Mouse (Mus musculus) kidney, postnatal 25 days (tissue): ENCODE measurements around the gene Rrp7a.
"Not testable (repeated sequence)": the region's sequence is repeated elsewhere in the genome, so short reads cannot be mapped to it uniquely, and the experiment has no call there.

Experiments
- DNase-seq, 2 experiments: peaks; one replicate each; pipeline ENCODE4 v3.0.0; 2021; ENCODE audit warnings: mixed read lengths in 2 of 2

Gene Rrp7a

DNA sequence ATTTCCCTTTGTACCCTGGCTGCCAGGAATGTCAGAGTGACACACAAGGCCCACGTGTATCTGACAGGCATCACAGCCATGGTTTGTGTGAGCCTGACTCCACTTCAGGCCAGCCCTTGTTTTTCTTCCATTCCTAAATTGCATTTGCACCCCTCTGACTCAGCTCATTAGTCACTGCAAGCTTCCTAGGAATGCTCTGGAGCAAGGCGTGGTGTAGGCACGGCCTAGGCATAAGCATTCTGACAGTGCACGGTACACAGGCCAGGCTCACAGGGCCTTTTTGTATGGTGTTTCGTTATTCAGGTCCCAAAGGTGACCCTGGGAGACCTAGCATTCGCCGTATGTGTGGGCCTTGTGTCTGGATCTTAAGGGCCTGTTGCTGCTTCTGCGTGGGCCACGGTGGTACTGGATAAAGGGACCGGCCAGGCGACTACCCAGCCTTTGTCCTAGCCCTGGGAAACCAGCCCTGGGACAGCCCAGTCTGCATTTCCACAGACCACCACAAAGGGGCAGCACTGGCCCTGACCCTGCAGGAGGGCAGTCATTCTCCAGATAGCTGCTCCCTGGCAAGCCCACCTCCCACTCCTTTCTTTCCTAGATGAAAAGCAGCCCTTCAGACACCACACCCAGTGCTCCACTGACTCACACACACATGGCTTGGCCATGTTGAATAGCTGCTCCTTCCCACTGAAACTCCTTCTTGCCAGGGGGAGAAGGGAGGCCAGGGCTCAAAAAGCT, 34.5 kb upstream of the Rrp7a start:
- peak; percentile 68 to 72 for DNase-seq

DNA sequence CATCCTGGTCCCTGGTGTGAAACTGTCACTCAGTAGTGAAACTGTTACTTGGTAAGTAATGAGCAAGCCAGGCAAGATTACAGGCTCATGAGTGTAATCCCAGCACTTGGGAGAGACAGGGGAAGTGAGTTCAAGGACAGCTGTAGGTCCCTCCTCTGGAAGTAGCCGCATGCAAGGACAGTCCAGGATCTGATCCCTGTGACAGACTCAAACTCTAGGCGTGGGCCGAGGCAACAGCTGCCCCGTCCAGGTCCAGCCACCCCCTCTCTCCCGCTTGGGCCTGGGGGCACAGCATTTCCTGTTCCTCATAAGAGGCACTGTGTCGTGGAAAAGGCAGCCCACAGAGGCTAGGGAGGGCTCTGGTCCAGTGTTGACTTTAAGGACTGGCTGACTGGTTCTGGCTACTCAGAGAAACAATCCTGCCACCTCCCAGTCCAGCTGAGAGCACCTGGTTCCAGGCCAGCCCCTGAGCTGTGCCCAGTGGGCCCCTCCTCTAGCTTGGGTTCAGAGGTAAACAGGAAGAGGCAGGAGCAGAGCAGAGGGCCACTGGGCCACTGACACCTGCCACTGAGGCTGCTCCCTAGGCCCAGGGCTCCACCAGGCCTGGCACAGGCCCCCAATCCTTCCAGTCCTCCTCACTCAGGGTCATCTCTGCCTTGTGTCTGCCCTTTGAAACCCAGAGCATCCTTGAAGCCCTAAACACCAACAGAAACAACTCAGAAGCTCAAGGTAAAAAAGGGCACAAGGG, 33.2 kb upstream of the Rrp7a start:
- peak in 1 of 2 experiments; percentile 38 for DNase-seq

DNA sequence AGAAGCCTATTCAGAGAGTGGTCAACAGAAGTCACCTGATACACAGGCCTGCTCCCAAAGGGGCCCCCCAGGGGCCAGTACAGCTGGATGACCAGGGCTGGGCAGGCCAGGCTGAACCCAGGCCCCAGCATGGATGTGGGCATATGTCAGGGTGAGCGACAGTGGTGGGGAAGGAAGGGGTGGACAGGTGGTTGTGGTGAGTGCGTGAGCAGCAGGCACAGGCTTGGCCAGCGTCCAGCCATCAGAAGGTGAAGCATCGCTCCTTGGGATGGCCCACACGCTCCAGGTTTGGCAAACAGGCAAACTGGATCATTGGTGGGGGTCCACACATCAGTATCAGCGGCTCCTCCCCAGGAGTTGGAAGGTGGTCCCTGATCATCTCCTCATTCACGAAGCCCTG, 31.7 kb upstream of the Rrp7a start:
- DNase-seq, result no peak

DNA sequence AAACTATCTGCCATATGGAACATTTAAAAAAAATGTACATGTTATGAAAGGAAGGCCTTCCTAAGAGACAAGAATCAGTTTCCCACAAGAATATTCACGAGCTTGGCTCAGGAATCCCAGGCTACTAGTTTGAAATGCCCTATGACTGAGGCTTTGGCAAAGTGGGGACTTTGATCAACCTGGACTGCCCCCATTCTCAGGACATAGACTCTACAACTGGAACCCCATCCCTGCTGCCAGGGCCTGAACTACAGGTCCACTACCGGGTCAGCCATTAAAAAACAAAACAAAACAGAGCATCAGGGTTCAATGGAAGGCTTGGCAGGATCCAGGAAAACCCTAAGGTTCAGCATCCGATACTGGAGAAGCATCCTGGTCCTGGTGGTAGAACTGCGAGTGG, 28.1 kb upstream of the Rrp7a start:
- DNase-seq, result no peak

DNA sequence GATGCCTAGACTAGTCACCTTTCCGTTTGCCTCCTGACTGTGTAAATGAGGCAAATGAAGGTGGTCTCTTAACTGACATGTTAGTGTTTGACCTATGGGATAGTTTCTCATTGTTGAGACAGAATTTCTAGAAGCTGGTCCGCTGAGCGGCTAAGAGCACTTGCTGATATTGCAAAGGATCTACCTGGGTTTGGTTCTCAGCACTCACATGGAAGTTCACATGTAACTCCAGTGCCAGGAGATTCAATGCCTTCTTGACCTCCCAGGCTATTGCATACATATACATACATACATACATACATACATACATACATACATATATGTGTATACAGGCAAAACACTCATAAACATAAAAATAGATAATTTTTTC, 27.5 kb upstream of the Rrp7a start:
- no peak for DNase-seq

DNA sequence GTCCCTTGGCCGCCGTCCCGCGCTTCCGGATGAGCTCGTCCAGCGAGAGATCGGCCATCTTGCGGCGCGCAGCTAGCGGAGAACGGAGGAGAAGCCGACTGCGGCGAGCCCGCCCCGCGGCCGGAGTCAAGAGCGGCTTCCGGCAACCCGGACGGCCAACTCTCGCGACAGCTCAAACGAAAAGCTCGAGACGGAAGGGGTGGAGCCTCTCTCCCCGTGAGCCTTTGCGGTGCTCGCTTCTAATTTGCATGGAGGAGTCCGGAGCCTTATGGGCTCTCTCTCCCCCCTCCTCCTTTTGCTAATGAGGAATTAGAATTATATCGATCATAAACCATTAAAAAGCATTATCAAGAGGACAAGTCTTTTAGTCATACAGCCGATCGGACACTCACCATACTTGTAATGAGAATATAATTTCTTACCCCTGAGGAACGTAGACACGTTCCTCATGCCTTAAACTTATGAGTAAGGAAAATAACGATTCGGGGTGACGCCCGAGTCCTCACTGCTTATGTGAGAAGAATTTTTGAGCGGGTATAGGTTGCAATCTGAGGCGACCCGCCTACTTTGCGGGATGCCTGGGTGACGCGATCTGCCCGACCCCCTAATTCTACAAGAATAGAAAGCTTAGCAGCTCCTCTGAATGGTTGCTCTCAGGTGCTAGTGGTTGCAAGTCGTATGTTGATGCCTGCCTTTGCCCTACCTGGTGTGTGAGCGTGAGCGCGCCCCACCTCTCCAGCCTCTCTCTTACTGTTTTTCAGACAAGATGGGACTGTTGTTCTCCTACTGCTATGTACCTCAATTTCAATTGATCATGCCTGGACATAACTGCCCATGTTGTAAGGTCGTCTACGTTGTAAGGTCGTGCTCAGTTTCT, 26.8 kb upstream of the Rrp7a start, which contains the start of gene Poldip3:
Gene Poldip3 (minus strand): TSS at position 189 of the 877 bp plus-strand sequence.
- peak; percentile 99 for DNase-seq

DNA sequence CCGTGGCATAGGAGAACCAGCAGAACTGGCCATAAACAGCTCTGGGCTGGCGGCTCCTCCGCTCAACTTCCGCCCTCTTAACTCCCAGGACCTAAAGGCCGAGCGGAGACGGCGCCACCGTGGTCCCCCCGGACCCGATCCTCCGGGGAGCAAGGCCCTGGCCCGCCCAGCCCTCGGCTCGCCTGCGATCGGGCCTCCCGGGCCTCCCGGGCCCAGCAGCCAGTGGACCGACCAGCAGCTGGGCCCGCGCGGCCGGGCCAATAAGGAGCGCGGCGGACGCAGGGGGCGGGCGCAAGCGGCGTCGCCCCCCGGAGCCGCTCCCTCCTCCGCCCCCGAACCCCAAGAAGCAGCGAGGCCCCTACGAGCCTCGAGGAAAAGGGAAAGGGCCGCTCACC, 26.2 kb upstream of the Rrp7a start:
- DNase-seq, result peak in 1 of 2 experiments; percentile 89

DNA sequence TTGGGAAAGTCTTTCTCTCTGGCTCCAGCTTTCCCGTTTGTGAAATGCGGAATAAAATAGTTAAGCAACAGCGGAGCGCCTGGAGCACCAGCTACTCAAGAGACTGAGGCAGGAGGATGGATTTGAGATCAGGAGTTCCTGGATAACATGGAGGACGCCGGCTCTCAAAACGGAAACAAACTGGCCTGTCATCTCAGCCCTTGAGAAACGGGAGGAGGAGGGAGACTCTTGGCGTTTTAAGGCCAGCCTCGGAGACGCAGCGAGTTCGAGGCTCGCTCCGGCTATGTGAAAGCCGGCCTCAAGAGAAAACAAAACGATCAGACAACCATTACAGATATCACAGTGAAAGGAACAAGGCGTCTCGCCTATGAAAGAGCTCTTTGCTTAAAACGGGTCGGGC, 25.8 kb upstream of the Rrp7a start:
- DNase-seq, result no peak

DNA sequence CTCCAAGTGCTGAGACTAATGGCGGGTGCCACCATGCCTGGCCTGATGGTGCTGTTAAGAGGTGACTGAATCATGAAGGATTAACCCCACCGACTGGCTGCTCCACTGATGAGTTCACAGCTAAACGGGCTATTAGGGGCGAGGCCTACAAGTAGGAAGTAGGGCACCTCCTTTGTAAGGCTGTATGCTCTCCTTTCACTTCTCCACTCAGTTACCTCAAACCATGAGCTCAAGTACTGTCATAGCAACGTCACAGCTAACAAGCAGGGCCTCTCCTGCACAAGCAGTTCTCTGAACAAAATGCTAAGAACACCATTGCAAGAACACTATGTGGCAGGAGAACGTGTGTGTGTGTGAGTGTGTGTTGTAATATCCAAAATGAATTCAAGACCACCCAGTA, 22.9 kb upstream of the Rrp7a start:
- DNase-seq, result no peak

DNA sequence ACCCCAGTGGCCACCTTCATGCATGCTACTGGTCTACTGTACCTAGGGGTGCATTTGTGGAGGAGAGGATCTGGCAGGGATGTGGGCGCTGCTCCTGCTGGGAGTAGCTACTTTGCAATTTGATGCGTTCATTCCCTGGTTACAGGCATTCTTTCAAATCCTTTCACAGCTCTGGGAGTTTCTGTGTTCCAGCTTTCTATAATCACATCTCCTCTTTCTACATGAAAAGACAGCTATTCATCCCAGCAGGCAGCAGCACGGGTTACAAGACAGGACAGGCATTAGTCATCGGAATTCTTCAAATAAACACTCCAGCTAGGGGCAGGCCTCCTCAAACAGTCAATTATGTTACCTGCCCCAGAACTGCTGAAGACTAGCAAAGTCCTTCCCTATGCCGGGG, 20.3 kb upstream of the Rrp7a start:
- no peak for DNase-seq

DNA sequence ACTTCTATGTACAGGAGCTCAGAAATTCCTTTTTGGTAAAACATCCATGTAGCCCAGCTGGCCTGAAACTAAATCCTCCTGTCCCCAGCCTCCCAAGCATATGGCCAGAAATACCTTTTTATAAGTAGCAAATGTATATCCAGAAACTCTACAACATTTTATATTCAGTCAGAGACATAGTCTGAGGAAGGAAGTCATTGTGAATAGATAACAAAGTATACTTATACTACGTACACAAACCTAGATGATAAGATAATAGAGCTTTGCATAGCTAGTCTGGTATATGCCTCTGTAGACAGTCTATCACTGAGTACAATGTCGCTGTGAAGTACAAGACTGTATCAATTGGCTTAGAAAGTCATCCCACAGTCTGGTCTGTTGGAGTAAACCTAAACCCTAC, 13.1 kb upstream of the Rrp7a start:
- no peak for DNase-seq

DNA sequence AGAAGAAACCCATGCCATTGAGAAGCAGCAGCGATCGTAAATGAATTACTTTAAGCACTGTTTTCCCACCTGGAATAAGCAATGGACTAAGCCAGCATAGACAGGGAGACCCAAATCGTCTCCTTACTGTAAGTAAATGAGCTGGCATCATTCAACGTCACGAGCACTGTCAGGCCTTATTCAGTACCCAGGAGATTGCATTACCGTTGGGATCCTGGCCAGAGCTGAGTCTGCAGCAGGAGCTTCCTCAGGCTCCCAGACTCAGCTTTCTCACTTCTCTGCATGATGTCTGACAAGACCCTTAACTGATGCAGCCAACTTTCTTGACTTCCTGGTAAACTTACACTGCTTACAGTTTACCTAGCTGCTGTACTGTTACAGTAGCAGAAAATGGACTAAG, 12.1 kb upstream of the Rrp7a start:
- no peak for DNase-seq

DNA sequence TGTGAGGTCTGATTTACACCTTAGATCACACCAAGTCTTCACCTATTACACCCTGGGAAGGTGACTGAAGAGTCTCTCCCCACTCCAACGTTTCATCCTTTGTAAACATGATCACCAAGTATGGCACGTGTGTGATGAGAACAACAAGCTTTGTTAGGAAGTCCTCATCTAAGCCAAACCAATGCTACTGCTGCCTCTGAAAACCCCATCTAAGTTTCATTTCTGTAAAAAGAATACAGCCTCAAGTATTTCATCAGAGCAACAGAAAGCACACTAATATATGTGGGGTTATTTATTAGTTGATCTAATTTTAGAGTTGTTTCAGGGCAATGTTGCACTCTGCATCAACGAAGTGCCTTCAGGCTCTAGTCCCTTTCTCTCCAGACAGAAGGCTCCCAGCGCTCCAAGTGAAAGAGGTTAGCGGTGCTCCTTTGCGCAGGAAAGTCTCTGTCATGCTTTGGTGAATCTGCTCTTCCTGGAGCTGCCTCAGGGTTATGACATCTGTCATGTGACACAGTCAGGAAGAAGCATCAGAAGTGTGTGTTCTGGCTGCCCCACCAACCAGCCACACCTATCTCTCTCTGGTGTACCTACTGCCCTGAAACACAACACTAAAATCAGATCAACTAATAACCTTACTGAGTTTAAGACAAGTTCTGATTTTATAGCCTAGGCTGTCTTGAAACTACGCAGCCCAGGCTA, 7.1 kb upstream of the Rrp7a start:
- peak in 1 of 2 experiments; percentile 29 for DNase-seq

DNA sequence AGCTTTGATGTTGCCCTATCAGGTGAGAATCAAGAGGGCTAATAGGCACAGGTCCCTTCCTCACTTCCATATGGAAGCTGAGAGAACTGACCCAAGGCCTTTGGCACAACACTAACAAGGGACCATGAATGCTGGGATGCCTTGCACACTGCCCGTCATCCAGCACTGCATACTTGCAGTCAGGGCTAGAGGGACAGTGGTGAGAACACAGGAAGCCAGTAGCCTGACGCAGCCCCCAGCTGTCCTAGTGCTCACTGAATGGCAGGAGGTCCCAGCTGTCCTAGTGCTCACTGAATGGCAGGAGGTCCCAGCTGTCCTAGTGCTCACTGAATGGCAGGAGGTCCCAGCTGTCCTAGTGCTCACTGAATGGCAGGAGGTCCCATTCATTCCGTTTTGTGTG, 4.4 kb upstream of the Rrp7a start:
- not testable (repeated sequence) for DNase-seq

DNA sequence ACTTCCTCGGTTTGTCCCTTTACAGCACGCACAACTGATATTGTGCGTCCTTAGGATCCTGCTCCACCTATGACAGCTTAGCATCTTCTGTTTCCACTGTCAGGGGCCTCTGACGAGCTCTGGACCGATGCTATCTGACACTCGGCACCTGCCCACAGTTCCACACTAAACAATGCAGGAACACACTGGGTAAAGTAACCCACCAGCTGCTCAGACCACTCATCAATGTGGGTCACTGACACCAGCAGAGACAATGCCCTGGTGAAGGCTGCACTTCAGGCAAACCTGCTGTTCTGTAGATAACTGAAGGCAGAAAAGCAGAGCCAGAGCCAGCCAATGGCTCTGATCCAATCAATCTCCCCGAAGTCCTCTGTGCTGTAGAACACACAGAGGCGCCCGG, 4.0 kb upstream of the Rrp7a start:
- no peak for DNase-seq

DNA sequence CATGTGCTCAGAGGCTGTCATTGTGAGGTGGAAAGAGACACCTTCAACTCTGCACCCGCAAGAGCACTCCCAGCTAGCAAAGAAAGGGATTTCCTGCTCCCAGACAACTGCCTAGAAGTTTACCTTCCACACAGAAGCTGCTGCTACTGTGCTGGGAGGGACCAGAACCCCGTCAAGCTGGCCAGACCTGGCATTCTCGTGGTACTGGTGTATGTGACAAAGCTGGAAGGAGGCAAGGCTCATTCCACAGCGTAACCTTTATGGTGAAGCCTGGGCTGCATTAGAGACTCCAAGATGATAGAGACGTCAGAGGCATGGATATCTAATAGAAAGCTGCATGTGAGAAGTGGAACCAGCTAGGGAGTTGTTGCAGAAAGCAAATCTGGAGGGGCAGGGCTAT, 2.0 kb upstream of the Rrp7a start:
- DNase-seq, result no peak

DNA sequence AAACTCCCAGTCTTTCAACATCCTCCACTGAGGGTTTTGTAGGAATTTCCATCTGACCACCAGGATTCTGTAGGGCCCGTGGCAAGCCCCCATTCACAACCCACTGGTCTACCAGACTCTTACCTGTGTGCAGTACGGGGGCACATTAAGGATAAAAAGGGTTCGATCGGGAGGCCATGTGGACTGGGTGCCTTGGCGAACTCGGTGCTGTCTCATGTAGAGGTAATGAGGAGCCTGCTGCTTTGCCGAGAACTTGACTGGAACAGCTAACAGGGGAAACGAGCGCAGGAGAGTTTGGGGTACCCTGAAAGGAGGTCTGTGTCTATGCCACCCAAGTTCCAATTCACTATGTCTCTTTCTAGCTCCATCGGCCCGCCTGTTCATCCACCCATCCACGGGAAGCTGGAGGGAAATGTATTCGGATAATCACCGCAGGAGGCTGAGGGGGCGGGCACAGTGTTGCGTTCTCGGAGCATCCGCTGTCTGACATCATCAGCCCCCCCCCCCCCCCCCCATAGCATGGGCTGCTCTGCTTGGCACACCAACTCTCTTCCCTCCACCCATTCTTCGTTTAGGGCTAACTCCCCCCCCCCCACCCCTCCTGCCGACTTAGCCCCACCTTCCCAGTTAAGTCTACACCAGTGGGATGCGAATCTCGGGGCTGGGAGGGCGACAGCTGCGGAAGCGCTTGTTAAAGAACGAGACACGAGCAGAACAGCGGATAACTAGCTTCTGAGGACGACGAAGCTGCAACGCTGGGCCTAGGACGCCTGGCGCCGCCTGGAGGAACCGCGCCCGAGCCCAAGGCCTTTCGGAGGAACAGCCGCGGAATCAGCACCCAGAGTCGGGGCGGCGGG, 664 bp downstream of the Rrp7a start:
- peak; percentile 56 to 66 for DNase-seq

DNA sequence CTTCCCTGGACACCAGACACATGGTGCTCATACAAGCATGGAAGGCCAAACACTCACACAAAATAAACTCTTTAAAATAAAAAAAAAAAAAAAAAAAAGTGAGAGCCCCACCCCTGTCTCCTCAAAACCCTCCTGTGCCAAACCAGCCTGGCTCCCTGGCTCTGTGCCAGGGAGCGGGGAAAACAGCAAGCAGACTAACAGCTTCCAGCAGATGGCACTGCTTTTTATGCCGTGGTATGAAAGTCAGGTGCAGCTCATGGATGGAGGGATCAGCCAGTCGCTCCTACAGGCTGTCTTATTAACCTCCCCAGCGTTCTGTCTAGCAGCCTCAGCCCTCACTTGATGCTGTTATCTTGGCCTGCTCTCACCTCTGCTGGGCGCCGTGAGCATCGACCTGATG, 4.2 kb downstream of the Rrp7a start:
- DNase-seq, result peak; percentile 71 to 76

DNA sequence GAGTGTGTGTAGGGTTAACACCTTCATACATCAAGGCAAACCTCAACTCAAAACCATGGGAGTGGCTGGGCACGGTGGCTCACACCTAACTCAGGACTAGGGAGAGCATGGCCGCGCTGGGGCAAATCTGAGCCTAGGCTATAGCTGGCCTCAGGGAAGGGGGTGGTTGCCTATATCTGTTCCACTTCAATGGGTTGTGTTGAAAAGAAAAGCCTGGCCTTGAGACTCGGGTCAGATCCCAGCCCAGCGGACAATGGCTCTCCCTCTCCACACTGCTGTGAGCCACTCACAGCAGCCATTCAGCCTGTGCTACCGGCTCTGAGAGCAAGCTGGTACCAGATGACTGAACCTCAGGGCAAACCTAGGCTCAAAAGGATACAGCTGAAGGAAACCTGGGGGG, 7.5 kb downstream of the Rrp7a start:
- DNase-seq, result no peak

DNA sequence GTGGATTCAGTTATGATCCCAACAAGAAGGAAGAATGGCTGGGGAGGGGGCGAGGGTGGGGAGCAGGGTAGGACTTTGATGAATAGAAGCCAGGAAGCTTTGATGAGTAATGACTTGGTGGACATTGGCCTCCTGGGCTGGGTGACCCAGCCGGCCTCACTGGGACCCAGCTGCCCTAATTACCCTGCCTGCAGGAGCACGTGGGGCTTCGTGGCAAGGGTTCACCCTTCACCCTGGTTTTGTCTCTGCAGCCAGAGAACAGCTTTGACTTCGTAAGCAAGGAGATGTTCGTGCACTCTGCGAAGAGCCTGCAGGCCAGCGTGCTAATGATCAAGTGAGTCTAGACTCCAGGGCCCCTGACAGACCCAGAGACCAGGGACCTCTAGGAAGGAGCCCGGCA, 8.5 kb downstream of the Rrp7a start:
- DNase-seq, result peak; percentile 28 to 71

DNA sequence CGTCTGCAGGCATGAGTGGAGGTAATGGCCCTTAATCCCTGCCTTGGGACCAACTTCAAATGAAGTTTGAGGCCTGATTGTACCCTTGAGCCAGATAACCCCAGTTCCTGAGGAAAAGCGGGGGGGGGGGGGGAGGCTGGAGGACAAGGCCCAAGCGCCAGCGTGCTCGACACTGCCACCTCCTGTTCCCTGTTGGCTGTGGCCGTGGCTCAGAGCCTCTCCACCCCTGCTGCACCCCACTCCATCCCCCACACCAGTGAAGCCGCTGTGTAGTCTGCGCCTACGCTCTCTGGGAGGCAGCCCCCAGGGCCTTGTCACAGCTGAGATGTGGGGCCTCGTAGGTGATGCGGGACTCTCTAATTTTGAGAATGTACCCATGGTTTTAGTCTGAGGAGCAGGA, 9.7 kb downstream of the Rrp7a start:
- peak; percentile 83 to 86 for DNase-seq

DNA sequence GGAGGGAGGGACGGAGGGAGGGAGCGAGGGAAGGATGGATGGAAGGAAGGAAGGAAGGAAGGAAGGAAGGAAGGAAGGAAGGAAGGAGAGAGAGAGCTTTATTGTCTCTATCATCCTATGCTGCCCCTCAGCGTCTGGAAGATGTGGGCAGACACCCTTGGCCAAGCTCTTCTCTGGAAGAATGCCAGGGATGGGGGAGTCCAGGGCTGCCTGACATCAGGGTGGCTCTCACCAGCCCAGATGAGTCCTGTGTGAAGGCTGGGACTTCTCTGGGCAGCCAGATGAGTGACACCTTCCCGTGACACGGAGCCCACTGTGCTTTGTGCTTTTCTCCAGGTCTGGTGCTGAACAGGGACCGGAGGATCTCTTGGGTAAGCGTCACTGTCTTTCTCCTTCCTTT, 10.7 kb downstream of the Rrp7a start:
- DNase-seq, result no peak
